Mouse (Mus musculus): Measurements from ENCODE around the gene Epha6.

Gene Epha6

GRCm38 (mm10) chr16:60264719-60265508 lies 340.4 kb downstream of the Epha6 start:
- no peak for DNase-seq (ENCODE audit: low spot score)

DNA sequence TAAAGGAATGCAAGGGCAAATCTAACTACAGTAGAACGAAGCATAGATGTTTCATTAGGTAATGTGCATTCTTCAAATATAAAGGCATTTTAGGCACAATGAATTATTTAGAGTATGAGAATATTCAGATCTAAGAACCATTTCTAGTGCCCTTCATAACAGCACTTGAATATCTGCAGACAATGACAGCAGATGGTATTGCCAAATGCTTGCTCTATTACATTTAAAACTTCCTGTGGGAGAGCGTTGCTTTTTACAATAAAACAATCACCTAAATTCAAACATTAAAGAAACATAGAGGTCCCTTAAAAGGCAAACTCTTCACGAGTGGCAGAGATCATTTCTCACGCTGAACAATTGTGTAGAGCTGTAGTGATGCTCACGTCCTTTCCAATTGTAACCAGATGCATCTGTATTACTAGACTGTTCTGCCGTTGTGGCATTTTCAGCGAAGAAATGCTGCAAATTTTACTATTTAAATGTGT lies 347.1 kb downstream of the Epha6 start:
- DNase-seq (ENCODE audit: low spot score), result no peak

- no peak for DNase-seq (ENCODE audit: low spot score)
These were observed 347.7 kb downstream of the Epha6 start for GRCm38 (mm10) chr16:60257623-60258022.

- DNase-seq (ENCODE audit: low spot score), result no peak
These were observed 348.3 kb downstream of the Epha6 start for GRCm38 (mm10) chr16:60257044-60257443.

DNA sequence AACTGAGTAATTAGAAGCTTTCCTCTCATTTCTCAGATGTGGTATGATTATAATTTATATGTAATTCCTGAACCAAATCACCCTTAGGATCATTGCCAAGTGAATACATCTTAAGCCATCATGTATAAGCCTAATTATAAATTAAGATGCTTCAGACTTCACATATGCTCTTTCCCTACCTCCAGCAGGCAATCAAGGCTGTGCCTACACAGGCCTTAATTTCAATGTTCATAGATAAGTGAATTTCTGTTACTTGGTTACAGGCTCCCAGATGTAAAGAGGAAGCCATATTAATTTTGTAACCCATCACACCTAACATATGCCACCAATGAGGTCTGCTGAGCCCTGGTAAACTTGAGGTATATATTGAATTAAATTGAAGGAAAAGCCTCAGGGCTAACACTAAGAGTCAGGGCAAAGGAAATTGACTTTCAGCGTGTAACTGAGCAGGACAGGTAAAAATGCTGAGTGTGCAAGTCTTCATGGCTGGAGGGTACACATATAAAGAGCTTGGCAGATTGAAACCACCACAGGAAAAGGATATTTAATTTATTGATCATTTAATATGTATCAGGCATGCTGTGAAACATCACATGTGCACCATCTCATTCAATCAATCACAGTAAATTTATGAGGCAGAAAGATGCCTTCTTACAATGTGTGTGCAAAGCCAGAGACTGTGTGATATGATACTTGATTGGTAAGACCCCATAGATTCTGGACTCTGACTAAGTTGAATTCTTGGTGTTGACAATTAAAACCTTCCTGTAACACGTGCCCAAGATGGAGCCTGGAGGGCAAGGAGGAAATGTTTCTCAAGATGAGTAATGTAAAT lies 365.8 kb downstream of the Epha6 start:
- no peak for DNase-seq (ENCODE audit: low spot score)

DNA sequence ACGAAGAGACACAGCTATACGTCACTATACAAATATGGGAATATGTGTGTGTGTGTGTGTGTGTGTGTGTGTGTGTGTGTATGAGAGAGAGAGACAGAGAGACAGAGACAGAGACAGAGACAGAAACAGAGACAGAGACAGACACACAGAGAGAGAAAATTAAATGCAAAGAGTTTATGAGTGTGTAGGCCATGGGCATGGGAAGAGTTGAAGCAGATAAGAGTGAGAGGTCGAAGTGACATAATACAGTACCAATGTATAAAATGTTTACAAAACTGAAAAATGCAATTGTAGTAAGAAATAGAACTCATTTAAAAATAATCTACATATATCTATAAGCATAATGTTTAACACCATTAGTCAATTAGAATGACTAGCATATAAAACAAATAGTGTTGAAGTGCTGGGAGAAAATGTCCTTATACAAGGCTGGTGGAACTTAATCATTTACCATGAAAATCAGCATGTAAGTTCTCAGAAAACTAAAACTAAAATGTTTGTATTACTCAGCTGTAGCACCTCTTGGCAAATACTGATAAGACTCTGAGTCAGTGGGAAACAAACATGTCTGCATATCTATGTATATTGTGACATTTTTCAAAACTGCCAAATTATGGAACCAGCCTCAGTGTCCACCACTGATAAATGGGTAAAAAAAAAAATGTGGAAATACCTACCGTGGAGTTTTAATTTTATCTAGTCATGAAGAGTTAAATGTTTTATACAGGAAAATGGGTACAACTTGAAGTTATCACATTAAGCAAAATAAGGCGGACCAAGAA lies 371.2 kb downstream of the Epha6 start:
- no peak for DNase-seq (ENCODE audit: low spot score)

DNA sequence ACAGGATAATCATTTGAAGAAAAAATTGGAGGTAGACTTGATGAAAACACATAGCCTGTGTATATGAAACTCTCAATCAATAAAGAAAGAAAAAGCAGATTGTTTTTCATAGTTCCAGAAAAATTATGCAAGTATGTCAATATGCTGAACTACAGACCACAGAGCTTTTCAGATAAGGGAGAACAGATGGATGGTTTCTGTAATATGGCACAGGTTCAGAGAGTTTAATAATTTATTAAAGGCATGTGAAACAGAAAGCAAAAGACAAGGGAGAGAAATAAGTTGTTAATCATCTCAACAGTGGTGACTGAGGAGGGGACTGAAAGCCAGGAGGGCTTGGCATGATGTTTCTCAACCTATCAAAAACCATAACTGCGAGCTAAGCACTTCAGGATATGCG lies 372.3 kb downstream of the Epha6 start:
- DNase-seq (ENCODE audit: low spot score), result no peak

GRCm38 (mm10) chr16:60209151-60209550 lies 396.2 kb downstream of the Epha6 start:
- DNase-seq (ENCODE audit: low spot score), result no peak

- DNase-seq (ENCODE audit: low spot score), result no peak
These were observed 429.8 kb downstream of the Epha6 start for GRCm38 (mm10) chr16:60175580-60175979.

DNA sequence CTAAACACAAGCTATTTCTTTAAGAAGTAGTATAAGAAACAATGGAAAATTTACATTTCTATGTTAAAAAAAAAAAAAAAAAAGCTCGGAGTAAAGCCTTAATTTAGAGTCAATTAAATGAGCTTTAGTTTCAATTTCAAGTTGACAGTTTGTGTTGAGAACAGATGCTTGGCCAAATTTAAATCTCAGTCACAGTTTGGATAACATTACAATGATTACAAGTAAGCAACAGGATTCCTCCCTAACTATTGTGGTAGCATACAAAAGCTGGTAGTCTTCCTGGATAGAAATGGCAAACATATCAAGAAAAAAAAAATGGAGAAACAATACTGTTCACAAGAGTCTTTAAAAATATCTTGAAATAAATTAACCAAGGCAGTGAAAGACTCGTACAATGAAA lies 452.9 kb downstream of the Epha6 start:
- DNase-seq (ENCODE audit: low spot score), result no peak

GRCm38 (mm10) chr16:60144370-60144769 lies 461.0 kb downstream of the Epha6 start:
- no peak for DNase-seq (ENCODE audit: low spot score)

- DNase-seq (ENCODE audit: low spot score), result no peak
These were observed 483.9 kb downstream of the Epha6 start for GRCm38 (mm10) chr16:60121435-60121834.

DNA sequence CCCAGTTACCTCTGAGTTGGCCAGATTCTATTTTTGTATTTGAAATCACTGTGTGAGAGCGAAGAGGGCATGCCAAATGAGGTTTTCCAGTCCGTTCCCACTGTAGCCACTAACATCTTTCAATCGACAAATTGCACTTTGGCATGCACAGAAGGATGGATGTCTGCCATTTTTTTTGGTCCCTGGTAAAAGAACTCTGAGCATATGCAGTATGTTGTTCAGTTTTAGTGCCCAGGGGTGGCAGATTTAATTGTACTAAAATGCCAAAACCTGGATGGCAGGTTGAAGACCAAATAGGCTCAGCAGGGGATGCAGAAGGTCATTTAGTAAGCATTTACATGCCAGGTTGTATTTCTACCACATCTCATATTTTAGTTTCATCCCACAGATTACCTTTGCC lies 503.1 kb downstream of the Epha6 start:
- no peak for DNase-seq (ENCODE audit: low spot score)

DNA sequence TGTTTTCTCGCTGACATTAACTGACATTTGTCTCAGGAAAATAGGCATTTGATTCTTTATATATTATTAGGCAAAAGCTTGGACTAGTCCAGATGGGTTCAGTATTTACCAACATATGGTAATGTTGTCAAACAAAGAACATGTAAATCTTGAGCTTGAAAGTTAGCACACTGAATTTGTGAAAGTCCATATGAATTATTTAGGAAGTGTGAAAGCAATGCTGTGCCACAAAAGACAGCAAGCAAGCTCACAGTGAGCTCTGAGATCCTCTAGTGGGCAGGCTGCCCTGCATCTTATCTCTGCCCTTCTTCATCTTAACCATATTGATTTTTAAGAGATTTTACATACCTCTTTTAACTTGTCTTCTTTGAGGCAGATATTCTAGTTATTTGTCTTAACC lies 510.0 kb downstream of the Epha6 start:
- no peak for DNase-seq (ENCODE audit: low spot score)

- DNase-seq (ENCODE audit: low spot score), result no peak
These were observed 518.4 kb downstream of the Epha6 start for GRCm38 (mm10) chr16:60086976-60087375.

GRCm38 (mm10) chr16:60070457-60071112 lies 534.7 kb downstream of the Epha6 start:
- no peak for DNase-seq (ENCODE audit: low spot score)

DNA sequence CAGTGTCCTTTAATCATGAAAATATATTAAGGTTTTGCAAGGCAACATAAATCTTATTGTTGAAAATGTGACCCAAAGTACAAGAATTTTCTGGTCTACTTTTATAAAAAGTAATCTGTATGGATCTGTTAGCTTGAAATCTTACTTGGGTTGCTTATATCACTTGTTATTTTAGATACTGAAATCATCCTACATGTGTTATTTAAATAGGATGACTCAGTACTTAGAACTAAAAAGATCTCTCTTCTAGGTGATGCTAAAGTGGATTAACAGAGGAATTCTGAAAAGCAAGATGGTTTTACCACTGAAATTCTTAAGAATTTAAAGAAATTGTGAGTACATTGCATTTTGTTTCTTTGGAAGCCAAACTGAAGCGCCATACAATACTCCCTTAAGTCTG lies 561.5 kb downstream of the Epha6 start:
- no peak for DNase-seq (ENCODE audit: low spot score)

GRCm38 (mm10) chr16:60028381-60028780 lies 577.0 kb downstream of the Epha6 start:
- DNase-seq (ENCODE audit: low spot score), result no peak

GRCm38 (mm10) chr16:60006857-60007568 lies 598.3 kb downstream of the Epha6 start:
- DNase-seq (ENCODE audit: low spot score), result no peak

- no peak for DNase-seq (ENCODE audit: low spot score)
These were observed 635.5 kb downstream of the Epha6 start for GRCm38 (mm10) chr16:59969816-59970215.

DNA sequence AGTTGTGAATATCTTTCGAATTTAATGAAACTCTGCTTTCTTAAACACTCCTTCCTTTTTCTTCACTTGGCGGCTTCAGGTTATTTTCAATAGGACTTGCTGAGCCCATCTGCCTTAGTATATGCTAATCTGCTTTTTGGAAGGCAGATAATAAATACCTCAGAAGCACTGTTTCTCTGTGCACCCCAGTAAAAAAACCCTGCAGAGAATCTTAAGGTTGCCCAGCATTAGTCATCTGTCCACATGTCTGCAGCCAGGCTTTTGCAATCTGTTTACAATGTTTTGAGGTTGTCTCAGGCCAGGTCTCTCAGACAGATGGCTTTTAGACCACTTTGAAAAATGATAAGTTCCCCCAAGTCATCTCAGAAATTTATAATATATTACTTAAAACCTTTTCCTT lies 649.6 kb downstream of the Epha6 start:
- no peak for DNase-seq (ENCODE audit: low spot score)
